Mouse (Mus musculus) thymus, postnatal 10 days (tissue): Measurements from ENCODE around the gene Nob1.

Experiments used
- DNase-seq, 2 experiments: peaks; one replicate each; pipeline ENCODE4 v3.0.0; 2021; ENCODE audit warnings: low spot score in 2 of 2

The Nob1 gene

DNA sequence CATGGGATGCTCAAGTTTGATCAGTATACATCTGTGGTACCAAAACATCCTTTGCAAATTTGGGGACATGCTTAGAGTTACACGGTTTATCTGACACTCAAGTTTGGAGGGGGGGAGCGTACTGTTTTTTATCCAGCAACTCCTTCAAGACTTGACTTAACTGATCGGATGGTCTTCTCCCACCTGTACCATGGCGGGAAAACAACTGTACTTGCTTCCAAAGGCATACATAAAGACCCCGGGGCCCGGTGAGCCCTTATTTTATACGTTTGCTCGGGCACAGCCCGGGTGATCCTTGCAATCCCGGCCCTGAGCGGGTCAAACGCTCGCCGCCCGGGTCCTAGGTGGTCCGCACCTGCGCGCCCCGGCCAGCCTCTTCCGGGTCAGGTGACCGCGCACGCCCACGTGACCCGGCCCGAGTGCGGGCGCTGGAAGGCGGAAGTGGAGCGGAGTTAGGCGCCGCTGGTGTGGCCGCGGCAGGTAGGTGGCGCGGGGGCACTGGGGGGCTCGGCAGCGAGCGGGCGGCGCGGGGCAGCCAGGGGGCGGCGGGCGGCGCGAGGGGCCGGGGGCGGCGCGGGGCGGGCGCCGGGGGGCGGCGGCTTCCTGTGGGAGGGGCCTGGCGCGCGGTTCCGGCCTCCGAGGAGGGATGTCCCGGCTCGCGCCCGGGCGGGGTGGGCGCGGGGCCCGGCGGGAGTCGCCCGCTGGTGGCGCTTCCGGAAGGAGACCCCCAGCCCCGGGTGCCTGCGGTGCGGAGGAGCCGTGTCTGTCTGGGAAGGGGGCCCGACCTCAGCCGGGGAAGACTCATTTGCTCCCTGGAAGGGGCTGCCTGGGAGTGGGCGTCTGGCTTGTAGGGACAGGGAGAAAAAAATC lies 11.3 kb upstream of the Nob1 start, which contains the start of gene Wwp2:
TSS of gene Wwp2 (plus strand) at position 404 of the 870 bp plus-strand sequence.
- peak; percentile 80 to 83 for DNase-seq

DNA sequence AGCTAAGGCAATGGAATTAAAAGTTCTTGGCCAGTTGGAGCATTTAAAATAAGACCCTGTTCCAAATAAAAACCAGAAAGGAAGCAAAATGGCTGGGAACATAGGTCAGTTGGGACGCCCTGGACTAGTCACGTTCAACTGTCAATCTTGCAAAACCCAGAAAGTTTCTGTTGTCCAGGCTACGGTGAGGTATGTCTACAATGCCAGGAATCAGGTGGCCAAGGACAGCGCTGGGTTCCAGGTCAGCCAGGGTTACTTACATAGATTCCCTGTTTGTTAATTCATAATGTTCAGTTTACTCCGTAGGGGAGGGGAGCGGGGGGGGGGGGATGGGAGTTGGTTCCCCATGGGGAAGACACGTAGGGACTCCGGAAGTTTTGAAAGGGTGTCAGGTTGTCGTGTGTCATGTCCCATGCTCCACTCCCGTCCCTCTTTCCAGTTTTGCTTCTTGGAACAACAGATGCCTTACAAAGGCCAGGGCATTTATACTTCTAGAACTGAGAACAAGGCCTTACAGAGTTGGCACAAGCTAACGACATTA lies 10.6 kb upstream of the Nob1 start:
- no peak for DNase-seq

DNA sequence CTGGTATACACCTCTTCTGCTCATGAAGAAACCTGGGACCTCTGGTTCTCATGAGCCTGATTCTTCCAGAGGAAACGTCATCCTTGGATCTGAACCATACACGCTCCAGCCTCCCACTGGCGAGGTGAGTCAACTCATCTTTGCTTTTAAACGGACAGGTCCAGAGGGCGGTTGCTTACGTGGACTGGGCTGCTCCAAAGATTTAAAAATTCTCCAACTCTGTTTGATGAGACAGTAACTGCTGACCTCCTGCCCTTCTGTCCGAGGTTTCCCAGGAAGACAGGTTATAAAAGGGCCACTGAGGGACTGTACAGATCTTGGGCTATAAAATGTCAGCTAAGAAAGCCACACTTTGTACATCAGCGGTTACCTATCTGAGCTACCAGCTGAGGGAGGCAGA lies 6.0 kb upstream of the Nob1 start:
- no peak for DNase-seq

DNA sequence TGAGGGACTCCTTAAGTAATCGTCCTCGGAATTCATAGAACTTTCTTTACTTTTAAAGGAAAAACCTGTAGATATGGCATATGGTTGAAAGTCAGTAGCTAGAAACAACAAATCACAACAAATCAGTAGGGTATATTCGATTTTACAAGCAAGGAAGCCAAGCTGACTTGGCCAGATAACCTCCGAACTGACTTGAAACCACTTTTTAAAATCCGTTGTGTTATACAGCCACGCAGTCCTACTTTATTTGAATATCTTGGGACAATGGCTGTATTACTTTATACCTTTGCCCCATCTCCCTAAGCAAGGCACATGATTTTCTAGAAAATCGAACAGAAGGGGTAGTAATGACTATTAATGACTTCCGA lies 363 bp upstream of the Nob1 start:
- no peak for DNase-seq

DNA sequence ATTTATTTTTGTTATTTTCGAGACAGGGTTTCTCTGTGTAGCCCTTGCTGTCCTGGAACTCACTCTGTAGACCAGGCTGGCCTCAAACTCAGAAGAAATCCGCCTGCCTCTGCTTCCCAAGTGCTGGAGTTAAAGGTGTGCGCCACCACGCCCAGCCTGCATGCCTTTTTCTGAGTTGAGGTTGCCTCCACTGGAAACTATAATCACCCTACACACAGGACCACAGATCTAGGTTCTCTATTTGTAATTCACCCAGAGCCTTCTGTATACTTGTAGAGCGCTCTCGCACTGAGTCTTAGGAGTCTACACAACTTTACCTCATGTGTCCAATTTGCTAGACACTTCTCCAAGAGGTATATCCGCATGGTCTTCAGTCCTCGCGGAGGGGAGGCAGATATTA lies 675 bp downstream of the Nob1 start:
- DNase-seq: no peak

DNA sequence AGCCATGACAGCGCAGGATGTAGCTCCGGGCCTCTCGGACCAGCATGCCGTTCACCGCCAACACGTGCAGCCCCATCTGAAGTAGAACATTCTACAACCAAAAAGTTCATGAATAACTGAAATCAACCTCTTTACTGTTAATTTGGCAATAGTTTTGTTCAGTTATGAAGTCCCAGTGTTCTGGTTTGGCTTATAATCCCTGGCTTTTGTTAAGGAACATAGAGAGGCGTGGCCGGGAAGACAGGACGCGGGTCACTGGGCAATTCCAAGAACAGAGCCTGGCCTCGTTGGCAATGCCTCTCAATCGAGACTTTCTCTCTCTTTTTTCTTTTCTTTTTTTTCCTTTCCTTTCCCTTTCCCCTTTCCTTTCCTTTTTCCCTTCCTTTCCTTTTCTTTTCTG lies 7.8 kb downstream of the Nob1 start:
- no peak for DNase-seq

DNA sequence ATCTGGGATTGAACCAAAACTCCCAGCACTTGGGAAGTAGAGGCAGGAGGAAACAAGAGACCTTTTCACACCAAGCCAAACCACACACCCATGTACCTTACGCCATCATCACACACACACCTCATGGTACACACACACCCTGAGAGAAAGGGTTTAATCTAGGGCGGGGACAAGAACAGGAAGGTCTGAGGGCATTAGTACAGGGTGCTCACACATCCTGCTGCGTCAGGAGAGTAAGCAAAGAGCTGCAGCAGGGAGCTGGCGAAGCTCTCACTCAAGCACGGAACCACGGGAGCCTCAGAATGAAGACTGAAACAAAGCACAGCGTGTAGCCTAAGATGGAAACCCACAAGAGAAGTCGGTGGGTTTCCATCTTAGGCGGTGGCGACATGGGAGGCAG lies 11.0 kb downstream of the Nob1 start:
- DNase-seq: no peak

DNA sequence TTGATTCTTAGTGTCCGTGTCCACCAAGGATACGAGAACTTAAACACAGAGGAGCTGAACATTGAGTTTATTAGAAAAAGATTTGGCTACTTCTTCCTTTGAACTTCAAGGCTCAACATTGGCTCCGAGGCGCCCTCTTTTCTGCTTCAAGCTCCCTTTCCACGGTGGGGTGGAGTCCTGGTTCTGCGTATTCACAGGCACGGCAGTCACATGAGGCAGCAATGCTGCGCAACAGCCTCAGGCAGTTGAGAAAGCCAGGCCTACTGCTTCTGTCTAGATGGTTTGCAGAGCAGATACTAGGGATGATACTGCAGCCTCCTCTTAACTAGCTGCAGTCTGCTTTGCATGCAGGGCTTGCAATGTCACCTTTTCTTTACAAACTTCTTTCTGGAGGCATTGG lies 12.3 kb downstream of the Nob1 start:
- DNase-seq: no peak

DNA sequence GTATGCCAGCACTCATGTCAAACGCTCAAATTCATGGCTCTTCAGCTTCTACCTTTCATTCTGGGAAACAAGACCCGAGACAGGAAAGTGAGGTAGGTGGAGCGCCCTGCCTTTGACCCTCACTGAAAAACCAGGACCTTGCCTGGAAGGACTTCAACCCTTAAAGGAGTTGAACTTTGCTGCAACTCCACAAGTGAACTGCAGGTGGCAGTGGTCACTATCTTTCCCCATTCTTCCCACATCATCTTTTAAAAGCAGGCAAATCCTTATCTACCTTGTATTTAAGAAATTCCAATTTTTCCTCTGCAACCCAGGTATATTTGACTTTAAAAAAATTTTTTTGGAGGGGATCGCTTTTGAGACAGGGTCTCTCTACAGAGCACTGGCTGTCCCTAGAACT lies 13.5 kb downstream of the Nob1 start:
- DNase-seq: no peak

DNA sequence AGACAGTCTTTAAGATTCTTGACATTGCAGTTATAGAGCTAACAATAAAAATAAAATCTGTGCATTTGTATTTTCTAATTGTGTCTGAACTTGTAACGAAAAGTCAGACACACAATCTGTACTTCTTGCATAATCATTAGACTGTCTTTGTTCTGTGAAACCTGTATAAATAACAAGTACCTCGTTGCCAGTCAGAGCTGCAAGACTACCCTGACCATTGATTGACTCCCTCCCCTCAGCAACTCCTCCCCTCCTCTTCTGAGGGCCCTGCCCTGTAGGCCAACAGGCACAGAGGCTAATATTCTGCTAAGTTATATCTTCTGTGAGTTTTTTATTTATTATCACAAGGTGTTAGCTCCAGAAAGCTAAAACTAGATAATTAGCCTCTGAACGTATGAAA lies 18.9 kb downstream of the Nob1 start:
- no peak for DNase-seq

DNA sequence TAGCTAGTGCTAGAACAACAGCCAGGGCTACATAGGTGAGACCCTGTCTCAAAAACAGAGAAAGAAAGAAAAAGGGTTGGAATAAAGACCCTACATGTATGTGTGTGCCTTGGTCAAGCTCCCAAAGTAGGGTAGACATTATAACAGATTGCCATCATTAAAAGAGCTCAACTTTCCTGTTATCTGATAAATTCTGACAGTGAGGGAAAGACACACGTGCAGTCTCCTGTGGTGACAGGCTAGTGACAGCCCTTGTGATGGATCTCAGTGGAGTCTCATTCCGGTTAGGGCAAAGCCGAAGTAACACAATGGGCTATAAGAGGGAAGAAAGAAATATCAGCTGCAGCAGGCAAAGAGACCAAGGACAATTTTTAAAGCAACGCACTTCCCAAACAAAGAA lies 20.8 kb downstream of the Nob1 start:
- DNase-seq: no peak

DNA sequence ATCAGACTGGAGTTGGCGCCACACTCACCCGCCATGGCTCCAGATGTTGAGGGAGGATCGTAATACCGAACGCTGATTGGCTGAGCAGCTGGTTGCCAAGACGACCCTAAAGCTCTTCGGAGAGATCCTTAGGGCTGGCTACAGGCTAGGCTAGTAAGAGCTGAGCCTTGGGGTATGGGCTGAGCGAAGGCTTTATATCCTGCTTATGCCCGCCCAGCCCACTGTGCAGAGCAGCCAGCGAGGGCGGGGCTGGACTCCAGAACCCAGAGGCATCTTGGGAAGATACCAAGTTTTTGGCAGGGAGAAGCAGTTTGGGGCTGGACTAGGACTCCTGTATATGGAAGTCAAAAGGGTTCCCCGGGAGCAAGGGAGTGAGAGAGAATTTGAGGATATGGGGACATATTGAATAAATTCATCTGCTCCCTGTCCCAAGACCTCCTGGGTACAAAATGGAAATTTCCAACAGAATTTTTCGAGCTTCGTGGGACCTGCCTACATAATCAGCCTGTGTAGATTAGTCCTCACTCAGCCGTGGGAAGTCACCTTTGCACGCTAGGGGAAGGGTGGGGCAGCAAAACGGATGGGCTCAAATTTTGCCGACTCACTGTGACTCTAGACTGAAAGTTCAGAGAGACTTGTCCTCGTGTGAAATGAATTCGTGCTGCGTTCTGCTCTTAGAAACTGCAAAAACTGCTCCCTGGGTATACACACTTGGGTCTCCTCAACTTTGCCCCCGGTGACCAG lies 21.6 kb downstream of the Nob1 start, which contains the start of gene Nqo1:
TSS of gene Nqo1 (minus strand) at position 169 of the 744 bp plus-strand sequence.
- peak; percentile 34 to 37 for DNase-seq

DNA sequence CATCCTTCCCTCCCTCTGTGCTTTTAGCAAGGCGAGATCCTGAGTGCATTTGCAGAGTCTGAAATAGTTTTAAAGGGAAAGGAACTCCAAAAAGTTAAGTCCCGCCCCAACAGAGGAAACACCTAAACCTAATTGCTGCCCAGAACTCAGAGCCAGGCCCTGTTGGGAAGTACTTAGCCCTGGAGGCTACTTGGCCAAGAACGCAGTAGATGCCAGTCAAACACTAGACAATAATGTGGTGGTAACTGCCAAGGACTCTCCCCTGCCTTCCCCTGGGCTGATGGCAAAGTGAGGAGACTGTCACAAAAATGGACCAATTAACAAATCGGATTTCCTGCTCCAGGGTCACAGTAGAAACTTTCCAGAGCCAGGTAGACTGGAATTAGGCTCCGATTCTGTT lies 23.0 kb downstream of the Nob1 start:
- DNase-seq: no peak

DNA sequence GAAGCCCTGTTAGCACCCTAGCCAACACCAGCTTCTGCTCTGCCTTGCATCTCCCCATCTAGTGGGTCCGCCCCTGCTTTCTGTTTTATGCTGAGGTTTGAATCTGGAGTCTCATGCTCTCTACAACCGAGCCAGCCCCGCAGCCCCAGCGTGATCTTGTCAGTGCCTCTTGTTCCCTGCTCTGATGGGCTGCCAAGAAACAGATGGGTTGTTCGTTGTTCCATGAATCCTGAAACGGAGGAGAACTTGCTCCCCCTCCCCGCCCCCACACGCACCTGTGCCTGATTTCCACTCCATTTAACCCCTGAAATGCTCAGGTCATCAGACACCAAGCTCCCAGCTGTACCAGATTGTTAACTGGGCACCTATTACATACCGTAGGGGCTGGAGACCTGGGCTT lies 25.4 kb downstream of the Nob1 start:
- no peak for DNase-seq

DNA sequence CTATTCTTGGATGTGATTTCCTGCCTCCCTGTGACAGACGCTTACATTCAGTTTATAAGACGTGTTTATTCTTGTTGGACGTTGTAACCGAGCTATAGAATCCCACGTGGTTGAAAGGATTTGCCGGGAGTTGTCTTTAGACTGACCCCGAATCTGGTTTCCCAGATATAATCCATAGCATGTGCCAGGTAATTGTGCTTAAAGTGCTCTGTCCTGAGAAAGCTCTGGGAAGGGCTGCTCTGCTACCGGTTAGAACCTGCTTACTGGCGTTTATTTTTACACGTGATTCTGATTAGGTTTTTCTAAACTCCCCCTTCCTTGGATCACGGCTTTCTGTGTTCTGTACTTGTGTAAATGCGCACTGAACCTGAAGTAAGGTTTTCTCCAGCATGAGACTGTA lies 27.2 kb downstream of the Nob1 start:
- DNase-seq: no peak

DNA sequence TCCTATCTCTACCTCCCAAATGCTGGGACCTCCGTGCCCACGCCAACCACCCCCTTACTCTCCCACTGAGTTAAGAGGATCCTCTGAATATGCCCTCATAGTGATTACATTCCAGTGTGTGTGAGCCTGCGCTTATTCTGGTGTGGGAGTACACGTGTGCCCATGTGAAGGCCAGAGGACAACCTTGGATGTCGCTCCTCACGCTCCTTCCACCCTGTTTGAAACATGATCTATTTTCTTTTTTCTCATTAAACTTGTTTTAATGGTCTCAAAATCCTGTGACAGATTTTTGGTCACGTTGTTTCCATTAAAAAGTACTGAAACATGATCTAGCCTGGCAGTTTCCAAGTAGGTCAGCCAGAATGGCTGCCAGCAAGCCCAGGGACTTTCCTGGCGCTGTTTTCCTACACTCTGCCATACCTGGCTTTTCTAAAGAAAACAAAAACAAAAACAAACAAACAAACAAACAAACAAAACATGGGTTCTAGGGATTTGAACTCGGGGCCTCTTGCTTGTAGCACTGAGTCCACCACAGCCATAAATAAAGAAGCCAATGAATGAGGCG lies 28.7 kb downstream of the Nob1 start:
- DNase-seq: no peak

DNA sequence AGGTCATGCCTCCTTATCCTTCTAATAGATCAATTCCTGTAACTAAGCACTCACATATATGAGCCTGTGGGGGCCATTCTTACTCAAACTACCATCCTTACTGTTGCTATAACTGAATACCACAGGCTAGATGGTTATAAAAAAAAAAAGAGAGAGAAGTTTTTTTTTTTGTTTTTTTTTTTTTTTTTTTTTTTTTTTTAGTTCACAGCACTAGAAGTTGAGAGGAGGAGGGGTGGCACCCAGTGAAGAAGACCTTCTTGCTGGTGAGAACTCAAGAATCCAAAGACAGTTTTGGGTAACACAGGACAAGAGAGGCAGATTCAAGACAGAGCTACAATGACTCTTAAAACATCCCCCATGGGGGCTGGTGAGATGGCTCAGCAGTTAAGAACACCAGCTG lies 29.5 kb downstream of the Nob1 start:
- DNase-seq: no peak

DNA sequence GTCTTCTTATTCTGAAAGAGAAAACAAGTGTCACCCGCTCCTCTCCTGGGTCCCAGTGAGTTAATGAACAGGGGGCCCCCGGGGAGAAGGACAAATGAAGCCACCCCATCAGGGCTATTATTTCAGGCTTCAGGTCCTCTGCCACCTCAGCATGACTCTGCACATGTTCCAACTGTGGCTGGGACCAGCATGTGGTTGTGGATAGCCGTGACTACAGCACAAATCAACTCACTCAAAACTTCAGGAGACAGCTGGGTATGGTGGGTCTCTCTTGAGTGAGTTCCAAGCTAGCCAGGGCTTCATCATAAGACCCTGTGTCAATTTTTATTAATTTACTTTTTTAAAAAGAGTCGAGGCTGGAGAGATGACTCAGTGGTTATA lies 33.7 kb downstream of the Nob1 start:
- DNase-seq: no peak

DNA sequence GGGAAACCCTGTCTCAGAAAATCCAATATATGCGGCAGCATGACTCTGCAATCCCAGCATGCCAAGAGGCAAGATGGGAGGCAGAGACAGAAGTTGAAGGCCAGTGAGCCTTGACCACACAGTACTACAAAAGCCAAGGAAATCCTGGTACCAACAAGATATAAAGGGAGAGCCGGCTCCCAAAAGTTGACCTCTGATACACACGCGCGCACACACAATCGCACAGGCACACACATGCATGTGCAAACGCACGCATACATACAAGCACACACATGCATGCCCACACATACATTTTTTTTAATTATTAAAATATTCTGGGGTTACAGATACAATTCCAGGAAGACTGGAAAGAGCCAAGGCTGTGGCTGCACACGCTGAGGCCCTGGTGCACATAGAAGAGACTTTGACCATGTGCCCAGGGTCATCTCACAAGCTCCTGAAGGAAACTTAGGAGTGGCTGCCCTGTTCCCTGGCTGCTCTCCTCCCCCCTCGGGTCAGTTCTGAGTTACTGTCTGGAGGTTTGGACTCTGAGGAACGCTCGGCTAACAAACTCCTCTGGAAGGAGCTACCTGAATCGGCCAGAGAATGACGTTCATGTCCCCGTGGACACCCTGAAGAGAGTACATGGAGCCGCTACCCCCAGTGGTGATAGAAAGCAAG lies 34.2 kb downstream of the Nob1 start:
- DNase-seq: no peak

DNA sequence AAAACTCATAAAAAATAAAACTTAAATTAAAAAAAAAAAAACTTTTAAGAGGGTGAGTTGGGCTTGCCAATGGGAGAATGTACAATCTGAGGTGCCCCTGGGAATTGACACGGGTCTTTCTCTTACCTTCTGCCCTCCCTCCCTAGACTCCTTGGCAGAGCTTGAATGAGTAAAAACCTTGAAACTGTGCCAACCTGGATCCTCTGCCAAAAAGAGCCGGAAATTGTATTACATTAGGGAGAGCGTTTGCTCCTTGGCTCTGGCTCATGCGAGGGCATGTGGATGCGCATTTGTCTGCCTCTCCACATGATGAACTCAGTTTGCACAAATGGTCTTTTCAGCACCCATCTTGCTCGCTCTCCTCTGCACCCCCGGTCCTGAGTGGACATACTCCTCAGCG lies 35.3 kb downstream of the Nob1 start:
- DNase-seq: no peak

DNA sequence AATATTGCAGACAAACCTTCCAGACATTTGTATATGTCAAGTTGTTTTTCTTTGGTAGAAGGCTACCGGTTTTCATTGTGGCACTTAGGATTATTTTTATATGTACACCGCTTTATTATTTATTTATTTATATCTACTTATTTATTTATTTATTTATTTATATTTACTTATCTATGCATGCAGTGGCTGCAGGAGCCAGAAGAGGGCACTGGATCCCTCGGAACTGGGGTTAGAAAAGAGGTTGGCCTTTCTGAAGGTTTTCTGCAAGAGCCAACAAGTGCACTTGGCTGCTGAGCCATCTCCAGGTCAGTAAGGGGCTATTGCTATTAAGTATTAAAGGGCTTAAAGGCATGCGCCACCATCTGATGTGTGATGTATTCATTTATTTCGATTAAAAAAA lies 37.0 kb downstream of the Nob1 start:
- DNase-seq: no peak

DNA sequence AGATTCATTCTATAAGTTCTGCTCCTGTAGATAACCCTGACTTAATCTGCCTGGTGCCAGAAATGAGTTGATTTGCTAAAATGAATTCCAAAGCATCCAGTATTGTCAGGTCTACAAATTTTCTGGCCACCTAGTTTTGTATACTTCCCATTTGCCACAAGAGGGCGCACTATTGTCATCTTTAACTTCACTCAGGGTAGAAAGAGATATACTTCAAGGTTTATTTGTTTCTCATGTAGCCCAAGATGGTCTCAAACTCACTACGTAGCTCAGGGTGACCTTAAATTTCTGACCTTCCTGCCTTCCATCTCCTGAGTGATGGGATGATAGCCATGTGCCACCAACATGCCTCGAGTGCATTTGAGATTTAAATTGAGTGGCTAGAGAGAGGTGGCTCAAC lies 38.2 kb downstream of the Nob1 start:
- peak in 1 of 2 experiments; percentile 21 for DNase-seq
